Mouse (Mus musculus) forebrain, embryonic 12.5 days (tissue): ENCODE measurements around the gene Zfp993. TPM values are rescaled to one million over a fixed set of nuclear protein-coding genes. Genes with fewer than 3 reads are reported as not detected.
"Not testable (repeated sequence)": the region's sequence is repeated elsewhere in the genome, so short reads cannot be mapped to it uniquely, and the experiment has no call there.

Source experiments
- ATAC-seq: fragments of 200-750 bp; cut with Nextera tagmentation; 2 replicates; pipeline ENCODE4 v1.8.0; 2017; ENCODE audit warnings: moderate TSS enrichment; ENCODE audit not compliant: low FRiP score
- H3K27ac ChIP-seq: fragments of 300-500 bp; sonication (generic); 2 replicates; pipeline ENCODE4 v1.5.1; 2016; ENCODE audit warnings: mild to moderate bottlenecking
- H3K27me3 ChIP-seq: fragments of 300-500 bp; sonication (generic); 2 replicates; pipeline ENCODE4 v1.6.1; 2016; ENCODE audit warnings: mild to moderate bottlenecking
- H3K36me3 ChIP-seq: fragments of 300-500 bp; sonication (generic); replicated peaks from 2 replicates; pipeline ENCODE4 v1.6.1; 2016; ENCODE audit warnings: mild to moderate bottlenecking
- H3K4me1 ChIP-seq: fragments of 300-500 bp; sonication (generic); 2 replicates; pipeline ENCODE4 v1.6.1; 2016
- H3K4me2 ChIP-seq: fragments of 300-500 bp; sonication (generic); 2 replicates; pipeline ENCODE4 v1.6.1; 2016; ENCODE audit warnings: mild to moderate bottlenecking, moderate library complexity
- H3K4me3 ChIP-seq: fragments of 300-500 bp; sonication (generic); replicated peaks from 2 replicates; pipeline ENCODE4 v1.5.1; 2016; ENCODE audit warnings: mild to moderate bottlenecking
- H3K9ac ChIP-seq: fragments of 300-500 bp; sonication (generic); 2 replicates; pipeline ENCODE4 v1.6.1; 2016; ENCODE audit warnings: mild to moderate bottlenecking
- H3K9me3 ChIP-seq: fragments of 300-500 bp; sonication (generic); 2 replicates; pipeline ENCODE4 v1.6.1; 2016
- WGBS: fragments of 180-500 bp; shearing (Covaris S2); methylation state at CpG from one replicate; pipeline ENCODE4 v1.1.7; 2016; 5-methylcytosine and 5-hydroxymethylcytosine counted together
- polyA plus RNA-seq: library from polyadenylated mRNA; unstranded; fragments of >200 nt; fragmentation: Nextera tagmentation; extraction: Ambion mirVana; gene quantifications from 2 replicates; pipeline ENCODE4 v1.2.1, GENCODE M21; 2016

Zfp993 gene
- 1.0 and 1.9 TPM in 2 replicates for polyA plus RNA-seq

DNA sequence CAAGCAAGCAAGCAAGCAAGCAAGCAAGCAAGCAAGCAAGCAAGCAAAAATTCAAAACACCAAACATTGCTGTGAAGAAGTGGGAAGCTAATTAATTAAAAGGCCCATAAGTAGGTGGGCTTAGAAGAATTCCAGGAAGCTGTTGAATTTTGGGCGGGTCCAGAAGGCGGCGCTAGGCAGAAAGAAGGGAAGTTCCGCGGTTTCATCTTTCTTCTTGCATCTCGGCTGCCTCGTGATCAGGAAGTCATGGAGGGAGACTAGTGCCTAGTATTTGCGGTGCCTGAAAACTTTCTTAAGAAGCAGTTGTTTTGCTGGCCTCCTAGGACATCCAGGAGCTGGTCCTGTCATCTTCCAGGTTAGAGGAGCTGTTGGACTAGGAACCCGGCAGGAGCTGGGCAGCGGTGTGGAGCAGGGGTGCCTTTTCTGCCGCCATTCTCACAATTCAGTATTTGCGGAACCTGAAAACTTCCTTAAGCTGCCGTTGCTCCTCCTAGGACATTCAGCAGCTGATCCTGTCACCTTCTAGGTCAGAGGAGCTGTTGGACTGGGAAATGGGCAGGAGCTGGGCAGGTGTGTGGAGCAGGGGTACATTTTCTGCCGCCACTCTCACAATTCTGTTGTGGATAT is at the start of gene Zfp993:
TSS of gene Zfp993 (plus strand) at position 188 of the 627 bp plus-strand sequence.
- not testable (repeated sequence) for H3K27ac ChIP-seq, H3K4me2 ChIP-seq, H3K4me3 ChIP-seq, H3K4me1 ChIP-seq, H3K27me3 ChIP-seq, H3K9ac ChIP-seq, ATAC-seq, H3K9me3 ChIP-seq, H3K36me3 ChIP-seq
- no CpG with 5 or more reads among the region's 14 CpGs for WGBS

DNA sequence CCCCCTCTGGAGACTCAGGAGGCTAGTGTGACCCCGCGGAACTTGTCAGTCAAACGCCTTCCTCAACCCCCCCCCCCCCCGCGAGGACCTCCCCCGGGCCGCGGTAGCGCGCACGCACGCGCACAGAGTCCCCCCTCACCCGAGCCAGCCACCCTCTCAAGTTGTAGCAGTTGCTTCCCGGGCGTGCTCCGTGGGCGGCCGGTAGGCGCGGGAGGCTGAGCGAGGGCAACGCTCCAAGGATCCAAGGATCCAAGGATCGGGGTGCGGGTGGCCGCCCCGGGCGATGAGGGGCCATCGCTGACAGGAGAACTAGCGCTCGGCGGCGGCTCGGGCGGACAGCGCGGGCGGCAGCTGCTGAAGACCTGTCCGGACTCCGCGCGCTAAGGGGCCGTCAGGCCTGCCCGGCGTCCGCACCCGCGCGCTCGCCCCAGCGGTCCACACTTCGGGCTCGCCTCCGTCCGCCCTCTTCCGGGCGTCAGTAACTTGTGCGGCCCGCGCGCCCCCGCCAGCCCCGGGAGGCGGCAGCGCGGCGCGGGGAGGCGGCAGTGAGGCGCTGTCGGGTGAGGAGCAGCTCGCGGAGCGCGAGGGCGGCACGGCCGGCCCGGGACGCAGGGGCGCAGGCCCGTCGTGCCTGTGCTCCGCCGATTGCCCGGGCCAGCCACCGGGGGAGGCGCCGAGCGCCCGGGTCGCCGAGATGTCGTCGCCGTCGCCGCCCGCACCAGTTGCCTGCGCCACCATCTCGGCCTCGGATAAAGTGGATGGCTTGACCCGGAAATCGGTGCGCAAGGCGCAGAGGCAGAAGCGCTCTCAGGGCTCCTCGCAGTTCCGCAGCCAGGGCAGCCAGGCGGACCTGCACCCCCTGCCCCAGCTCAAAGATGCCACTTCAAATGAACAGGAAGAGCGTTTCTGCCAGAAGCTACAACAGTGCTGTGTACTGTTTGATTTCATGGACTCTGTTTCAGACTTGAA is 30.6 kb upstream of the Zfp993 start:
- 0% methylated on average over 5 of the region's 111 CpGs for WGBS

GRCm38 (mm10) chr4:146603578-146604399 is 7.0 kb upstream of the Zfp993 start:
- WGBS: 4% methylated on average over 13 of the region's 53 CpGs
- Histone ChIP-seq H3K4me3 (peak overlapping the region; percentile 24; the same call in 1 of the 2 replicates), H3K4me2 (peak overlapping the region; percentile 44)
- H3K27me3 ChIP-seq, H3K36me3 ChIP-seq, H3K9ac ChIP-seq, H3K4me1 ChIP-seq, H3K27ac ChIP-seq, H3K9me3 ChIP-seq: not testable (repeated sequence)
- peak; percentile 82; the same call in 1 of the 2 replicates for ATAC-seq

More for the DNA sequence above, 30.6 kb upstream of the Zfp993 start:
- not testable (repeated sequence) for H3K36me3 ChIP-seq, H3K9me3 ChIP-seq, H3K27me3 ChIP-seq, H3K9ac ChIP-seq, H3K27ac ChIP-seq, H3K4me3 ChIP-seq, H3K4me1 ChIP-seq
- H3K4me2 ChIP-seq: 0 out of 2 replicates have a peak overlapping the region, but pooled peaks have one; percentile 30
- peak; percentile 80 for ATAC-seq

- H3K4me3 ChIP-seq, H3K27ac ChIP-seq, H3K4me1 ChIP-seq, H3K4me2 ChIP-seq, H3K36me3 ChIP-seq, H3K27me3 ChIP-seq, H3K9ac ChIP-seq, H3K9me3 ChIP-seq, ATAC-seq: not testable (repeated sequence)
- WGBS: no CpG with 5 or more reads among the region's 4 CpGs
Measured at GRCm38 (mm10) chr4:146644367-146644766, 33.6 kb downstream of the Zfp993 start.

GRCm38 (mm10) chr4:146649641-146650040 is 38.9 kb downstream of the Zfp993 start:
- H3K4me3 ChIP-seq, H3K4me1 ChIP-seq, H3K9ac ChIP-seq, H3K4me2 ChIP-seq, H3K36me3 ChIP-seq, H3K9me3 ChIP-seq, H3K27me3 ChIP-seq, H3K27ac ChIP-seq: not testable (repeated sequence)
- ATAC-seq: 0 out of 2 replicates have a peak, but pooled peaks have one; percentile 27
- whole genome bisulfite sequencing: no CpG with 5 or more reads among the region's 2 CpGs

- 78% methylated on average over 2 of the region's 4 CpGs for WGBS
Measured at GRCm38 (mm10) chr4:146650115-146650514, 39.4 kb downstream of the Zfp993 start.

GRCm38 (mm10) chr4:146650639-146651038 is 39.9 kb downstream of the Zfp993 start:
- H3K9ac ChIP-seq, H3K9me3 ChIP-seq, H3K27me3 ChIP-seq, H3K4me1 ChIP-seq, H3K4me3 ChIP-seq, H3K4me2 ChIP-seq, ATAC-seq, H3K27ac ChIP-seq, H3K36me3 ChIP-seq: not testable (repeated sequence)
- WGBS: 93% methylated on average over 2 of the region's 5 CpGs

More at GRCm38 (mm10) chr4:146650115-146650514, 39.4 kb downstream of the Zfp993 start:
- H3K4me2 ChIP-seq, H3K4me3 ChIP-seq, H3K27ac ChIP-seq, ATAC-seq, H3K27me3 ChIP-seq, H3K36me3 ChIP-seq, H3K9me3 ChIP-seq, H3K9ac ChIP-seq, H3K4me1 ChIP-seq: not testable (repeated sequence)

Other genes with a start within 250 kb of the Zfp993 start
- 2.0 and 3.0 TPM in 2 replicates for gene Zfp992, start 161.9 kb upstream of the Zfp993 start, polyA plus RNA-seq
- gene Zfp981, start 108.9 kb upstream of the Zfp993 start, polyA plus RNA-seq: 0.09 TPM in 1 of 2 replicates, not detected in the other